Mouse (Mus musculus): ENCODE data around the gene Abhd8.
A peak's percentile ranks its signal among the peaks of the same experiment; 100 is the strongest.
"Not testable (repeated sequence)": the region's sequence is repeated elsewhere in the genome, so short reads cannot be mapped to it uniquely, and the experiment has no call there.

The Abhd8 gene

DNA sequence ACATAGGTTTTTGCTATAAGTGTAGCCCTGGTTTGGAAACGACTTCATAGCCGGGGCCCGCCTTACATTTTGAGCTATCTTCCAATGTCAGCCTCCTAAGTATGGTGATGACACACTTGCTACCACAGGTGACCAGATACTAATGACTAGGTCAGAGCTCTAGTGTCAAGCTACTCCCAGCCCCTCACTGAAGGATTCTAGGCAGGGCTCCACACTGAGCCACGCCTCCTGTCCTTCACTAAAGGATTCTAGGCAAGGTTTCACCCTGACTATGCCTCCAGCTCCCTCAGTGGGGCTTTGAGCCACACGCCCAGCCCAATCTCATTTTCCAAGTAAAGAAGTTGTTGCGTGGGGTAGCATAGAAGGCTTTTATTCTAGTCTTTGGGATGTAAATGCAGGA lies 2.7 kb downstream of the Abhd8 start:
- DNase-seq (ENCODE audit: low spot score) = no peak

GRCm38 (mm10) chr8:71457659-71458270 lies 5.7 kb downstream of the Abhd8 start:
- no peak for DNase-seq (ENCODE audit: low spot score)

- no peak for DNase-seq (ENCODE audit: low spot score)
Measured at GRCm38 (mm10) chr8:71456906-71457305, 6.5 kb downstream of the Abhd8 start.

GRCm38 (mm10) chr8:71454668-71455067 lies 8.8 kb downstream of the Abhd8 start:
- DNase-seq (ENCODE audit: low spot score) = no peak

DNA sequence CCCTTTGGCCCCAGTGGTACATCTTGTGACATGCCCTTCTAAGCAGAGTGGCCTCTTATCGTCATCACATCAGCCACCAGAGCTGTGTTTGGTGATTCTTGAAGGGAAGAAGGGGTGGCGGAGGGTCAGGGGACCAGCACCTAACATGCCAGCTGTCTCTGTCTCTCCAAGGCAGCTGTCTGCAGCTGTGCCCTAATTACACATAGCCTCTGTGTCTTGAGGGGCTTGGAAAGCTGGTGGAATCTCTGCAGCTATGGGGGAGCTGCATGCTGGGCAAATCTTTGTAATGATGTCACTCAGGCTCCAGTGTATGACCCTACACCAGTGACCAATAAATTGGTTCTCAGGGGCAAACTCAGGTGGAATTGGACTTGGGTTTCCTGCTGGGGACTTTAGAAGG lies 10.8 kb downstream of the Abhd8 start:
- DNase-seq (ENCODE audit: low spot score) = no peak

- no peak for DNase-seq (ENCODE audit: low spot score)
Measured at GRCm38 (mm10) chr8:71451777-71452176, 11.7 kb downstream of the Abhd8 start.

DNA sequence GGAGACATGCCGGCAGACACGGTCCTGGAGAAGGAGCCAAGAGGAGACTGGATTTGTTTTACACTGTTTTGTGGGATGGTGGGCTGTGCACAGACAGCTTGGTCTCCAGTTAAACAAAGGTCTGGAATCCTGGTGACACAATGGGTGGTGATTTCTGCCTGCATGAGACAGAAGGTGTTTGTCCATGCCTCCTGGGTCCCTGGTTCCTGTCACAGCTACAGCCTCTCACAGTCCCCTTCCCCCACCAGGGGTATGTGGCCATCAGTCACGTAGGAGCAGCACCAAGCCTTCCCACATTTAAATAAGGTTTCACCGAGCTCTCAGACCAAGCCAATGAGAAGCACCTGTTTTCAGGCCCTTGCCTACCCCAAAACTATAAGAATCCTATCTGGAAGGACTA lies 12.1 kb downstream of the Abhd8 start:
- no peak for DNase-seq (ENCODE audit: low spot score)

DNA sequence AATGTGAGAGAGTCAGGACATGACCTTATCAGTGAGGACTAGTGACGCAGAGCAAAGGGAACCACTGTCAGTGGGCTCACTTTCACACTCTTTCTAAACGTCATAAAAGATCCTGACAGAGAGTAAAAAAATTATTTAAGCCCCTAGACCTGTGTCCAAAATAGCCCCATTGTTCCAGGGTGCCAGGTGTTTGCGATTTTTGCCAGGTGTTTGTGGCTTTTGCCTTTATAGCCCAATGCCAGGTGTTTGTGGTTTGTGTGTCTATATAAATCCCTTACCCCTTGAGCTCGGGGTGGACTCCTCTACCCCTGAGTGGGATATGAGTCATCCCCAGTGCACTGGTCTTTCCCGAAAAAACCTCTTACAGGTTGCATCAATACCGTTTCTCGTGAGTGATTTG lies 18.4 kb downstream of the Abhd8 start:
- no peak for DNase-seq (ENCODE audit: low spot score)

GRCm38 (mm10) chr8:71441404-71441803 lies 22.1 kb downstream of the Abhd8 start:
- DNase-seq (ENCODE audit: low spot score) = peak; percentile 52

DNA sequence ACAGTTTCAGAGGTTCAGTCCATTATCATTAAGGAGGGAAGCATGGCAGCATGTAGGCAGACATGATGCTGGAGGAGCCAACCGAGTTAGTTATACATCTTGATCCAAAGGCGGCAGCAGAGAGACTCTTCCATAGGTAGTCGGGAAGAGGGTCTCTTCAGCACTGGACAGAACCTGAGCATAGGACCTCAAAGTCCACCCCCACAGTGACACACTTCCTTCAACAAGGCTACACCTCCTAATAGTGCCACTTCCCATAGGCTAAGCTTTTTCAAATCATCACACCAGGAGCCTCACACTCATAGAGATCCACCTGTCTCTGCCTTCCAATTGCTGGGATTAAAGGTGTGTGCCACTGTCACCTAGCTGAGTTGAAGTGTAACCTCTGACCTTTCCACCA lies 26.4 kb downstream of the Abhd8 start:
- DNase-seq (ENCODE audit: low spot score) = no peak

DNA sequence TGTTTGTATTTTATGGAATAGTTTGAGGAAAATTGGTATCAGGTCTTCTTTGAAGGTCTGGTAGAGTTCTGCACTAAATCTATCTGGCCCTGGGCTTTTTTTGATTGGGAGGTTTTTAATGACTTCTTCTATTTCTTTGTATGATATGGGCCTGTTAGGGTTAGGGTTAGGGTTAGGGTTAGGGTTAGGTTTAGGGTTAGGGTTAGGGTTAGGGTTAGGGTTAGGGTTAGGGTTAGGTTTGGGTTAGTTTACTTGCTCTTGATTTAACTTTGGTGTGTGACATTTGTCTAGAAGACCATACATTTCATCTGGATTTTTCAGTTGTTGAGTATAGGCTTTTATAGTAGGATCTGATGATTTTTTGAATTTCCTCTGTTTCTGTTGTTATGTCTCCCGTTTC lies 30.5 kb downstream of the Abhd8 start:
- not testable (repeated sequence) for DNase-seq (ENCODE audit: low spot score)

GRCm38 (mm10) chr8:71422121-71422520 lies 41.3 kb downstream of the Abhd8 start:
- no peak for DNase-seq (ENCODE audit: low spot score)

DNA sequence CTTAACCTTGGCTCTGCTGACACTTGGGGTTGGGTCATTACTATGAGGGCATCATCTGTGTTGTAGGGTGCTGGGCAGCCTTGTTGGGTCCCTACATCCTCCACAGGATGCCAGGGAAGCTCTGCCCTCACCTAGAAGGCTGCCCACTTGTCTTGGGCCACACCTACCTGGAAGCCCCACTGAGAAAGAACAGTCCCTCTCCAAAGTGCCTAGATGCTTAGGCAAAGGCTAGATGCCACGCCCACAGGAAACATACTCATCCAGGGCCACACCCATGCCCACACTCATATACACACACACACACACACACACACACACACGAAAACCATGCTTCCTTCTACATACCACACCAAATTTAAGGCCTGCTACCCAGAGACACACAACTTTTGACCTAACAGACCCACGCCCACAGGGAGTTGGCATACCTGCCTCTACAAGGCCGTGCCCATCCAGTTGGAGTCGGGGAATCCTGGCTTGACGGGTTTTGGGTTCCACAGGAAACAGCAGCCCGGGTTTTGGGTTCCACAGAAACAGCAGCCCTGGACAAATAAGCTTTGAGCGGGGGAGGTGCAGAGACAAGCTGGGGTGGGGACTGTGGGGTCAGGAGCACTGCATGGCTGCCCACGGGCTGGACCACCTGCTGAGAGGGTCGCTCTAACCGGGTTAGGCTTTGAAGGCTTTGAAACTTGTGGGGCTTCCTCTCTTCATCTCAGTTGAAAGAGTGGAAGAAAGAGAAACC lies 51.8 kb downstream of the Abhd8 start:
- no peak for DNase-seq (ENCODE audit: low spot score)

- no peak for DNase-seq (ENCODE audit: low spot score)
Measured at GRCm38 (mm10) chr8:71408231-71408630, 55.2 kb downstream of the Abhd8 start.

- DNase-seq (ENCODE audit: low spot score) = no peak
Measured at GRCm38 (mm10) chr8:71407441-71407840, 56.0 kb downstream of the Abhd8 start.
